Mouse (Mus musculus) liver, embryonic 14.5 days (tissue): ENCODE measurements around the gene Dchs1. TPM values are rescaled to one million over a fixed set of nuclear protein-coding genes. Genes with fewer than 3 reads are reported as not detected.

Experiments used
- ATAC-seq: fragments of 200-750 bp; cut with Nextera tagmentation; 2 replicates; pipeline ENCODE4 v1.8.0; 2017; ENCODE audit warnings: moderate number of reproducible peaks, mild to moderate bottlenecking, moderate library complexity; ENCODE audit not compliant: insufficient read depth
- DNase-seq, 3 experiments: peaks; one replicate each; pipeline ENCODE4 v3.0.0-alpha.2; 2012 to 2013; ENCODE audit warnings: low read depth in 3 of 3, low spot score in 3 of 3
- H3K27ac ChIP-seq: fragments of 300-500 bp; sonication (generic); 2 replicates; pipeline ENCODE4 v1.5.1; 2014; ENCODE audit warnings: moderate library complexity, mild to moderate bottlenecking, control low read depth, inconsistent platforms
- H3K27me3 ChIP-seq: fragments of 300-500 bp; sonication (generic); 2 replicates; pipeline ENCODE4 v1.6.1; 2014; ENCODE audit warnings: mild to moderate bottlenecking, low read length, moderate library complexity; ENCODE audit not compliant: control insufficient read depth, insufficient read depth
- H3K36me3 ChIP-seq: fragments of 300-500 bp; sonication (generic); replicated peaks from 2 replicates; pipeline ENCODE4 v1.6.1; 2014; ENCODE audit warnings: low read depth; ENCODE audit not compliant: control insufficient read depth, insufficient read depth
- H3K4me1 ChIP-seq, 2 experiments: fragments of 200-500 bp in 1 of 2; fragments of 300-500 bp in 1 of 2; sonication (generic) in 1 of 2; replicated peaks; 2 replicates each; pipeline ENCODE4 v1.6.1; 2012 to 2014; ENCODE audit warnings: antibody characterized with exemption in 1 of 2, inconsistent platforms in 1 of 2, low read length in 1 of 2; ENCODE audit not compliant: control insufficient read depth in 2 of 2, insufficient read depth in 2 of 2
- H3K4me2 ChIP-seq: fragments of 300-500 bp; sonication (generic); 2 replicates; pipeline ENCODE4 v1.6.1; 2014; ENCODE audit warnings: low read depth, mild to moderate bottlenecking, control low read depth, moderate library complexity
- H3K4me3 ChIP-seq, 2 experiments: fragments of 200-500 bp in 1 of 2; fragments of 300-500 bp in 1 of 2; sonication (generic) in 1 of 2; 2 replicates each; pipeline ENCODE4 v1.5.1; 2012 to 2014; ENCODE audit warnings: low read depth in 2 of 2, low read length in 2 of 2, mild to moderate bottlenecking in 2 of 2, control low read depth in 1 of 2, inconsistent platforms in 1 of 2, moderate library complexity in 1 of 2; ENCODE audit not compliant: insufficient read depth in 1 of 2
- H3K9ac ChIP-seq: fragments of 300-500 bp; sonication (generic); replicated peaks from 2 replicates; pipeline ENCODE4 v1.6.1; 2014; ENCODE audit warnings: mild to moderate bottlenecking, control low read depth, moderate library complexity
- H3K9me3 ChIP-seq: fragments of 300-500 bp; sonication (generic); 2 replicates; pipeline ENCODE4 v1.6.1; 2016; ENCODE audit warnings: low read length, mixed read lengths; ENCODE audit not compliant: control insufficient read depth
- CTCF ChIP-seq: IDR thresholded peaks from 2 replicates; pipeline ENCODE4 v1.5.1; 2016; ENCODE audit warnings: antibody characterized with exemption, low read depth, control low read depth
- EP300 ChIP-seq: IDR thresholded peaks from 2 replicates; pipeline ENCODE4 v1.6.1; 2016; ENCODE audit warnings: antibody characterized with exemption, low read depth
- WGBS: fragments of 180-500 bp; shearing (Covaris S2); extraction: QIAGEN DNeasy Blood & Tissue Kit; methylation state at CpG from one replicate; pipeline ENCODE4 v1.1.7; 2014; ENCODE audit not compliant: insufficient replicate concordance; 5-methylcytosine and 5-hydroxymethylcytosine counted together
- polyA plus RNA-seq, 2 experiments: library from polyadenylated mRNA; depleted of rRNA in 1 of 2; stranded (reverse) in 1 of 2; unstranded in 1 of 2; fragments of >200 nt; fragmentation: Nextera tagmentation in 1 of 2; extraction: Ambion mirVana in 1 of 2; gene quantifications; 2 replicates each; pipeline versions ENCODE4 v1.2.1 to v1.2.3; 2012 to 2014

Dchs1 gene
- polyA plus RNA-seq, 2 experiments: 0.57 to 0.62 TPM

GRCm38 (mm10) chr7:105777797-105778552, 9.5 kb downstream of the Dchs1 start:
- H3K4me2 ChIP-seq: 0 out of 2 replicates have a peak overlapping the region, but pooled peaks have one; percentile 6
- no peaks in the 10 kb centered on the region; a peak in 1 of 4 replicates for H3K4me1 ChIP-seq
- H3K4me3 ChIP-seq: no peak overlapping the region
- H3K27ac ChIP-seq: no peak overlapping the region
- no peak for DNase-seq
- TF ChIP-seq EP300 (no peak), CTCF (no peak)
- no peaks in the 10 kb centered on the region for H3K27me3 ChIP-seq
- WGBS: 31% methylated on average over 13 of the region's 13 CpGs
- peak; percentile 21; the same call in 1 of the 2 replicates for ATAC-seq
- no peaks in the 10 kb centered on the region for H3K9me3 ChIP-seq
- H3K36me3 ChIP-seq: no peaks in the 10 kb centered on the region
- H3K9ac ChIP-seq: no peak overlapping the region

GRCm38 (mm10) chr7:105777316-105777715, 10.1 kb downstream of the Dchs1 start:
- no peak overlapping the region for H3K9ac ChIP-seq
- H3K27ac ChIP-seq: no peak overlapping the region
- DNase-seq: no peak
- H3K27me3 ChIP-seq: no peaks in the 10 kb centered on the region
- 54% methylated on average over 1 of the region's 1 CpGs for WGBS
- no peak for ATAC-seq
- no peak overlapping the region for H3K4me3 ChIP-seq
- H3K9me3 ChIP-seq: no peaks in the 10 kb centered on the region
- TF ChIP-seq EP300: no peak
- TF ChIP-seq CTCF: no peak
- H3K36me3 ChIP-seq: no peaks in the 10 kb centered on the region
- no peaks in the 10 kb centered on the region; a peak in 1 of 4 replicates for H3K4me1 ChIP-seq
- H3K4me2 ChIP-seq: no peak overlapping the region

- H3K9ac ChIP-seq: no peak overlapping the region
- H3K9me3 ChIP-seq: no peaks in the 10 kb centered on the region
- 57% methylated on average over 2 of the region's 2 CpGs for WGBS
- no peaks in the 10 kb centered on the region; a peak in 1 of 4 replicates for H3K4me1 ChIP-seq
- H3K27me3 ChIP-seq: no peaks in the 10 kb centered on the region
- H3K4me2 ChIP-seq: no peak overlapping the region
- DNase-seq (no peak), ATAC-seq (no peak)
- TF ChIP-seq EP300 (no peak), CTCF (no peak)
- H3K36me3 ChIP-seq: no peaks in the 10 kb centered on the region
- H3K4me3 ChIP-seq: no peak overlapping the region
- H3K27ac ChIP-seq: no peak overlapping the region
These were observed 11.4 kb downstream of the Dchs1 start for GRCm38 (mm10) chr7:105776026-105776425.

GRCm38 (mm10) chr7:105774661-105775060, 12.8 kb downstream of the Dchs1 start:
- H3K4me1 ChIP-seq: no peaks in the 10 kb centered on the region; a peak in 1 of 4 replicates
- no peak for DNase-seq
- H3K9ac ChIP-seq: no peak overlapping the region
- no peak overlapping the region for H3K4me2 ChIP-seq
- H3K36me3 ChIP-seq: no peaks in the 10 kb centered on the region
- no peak for ATAC-seq
- no peak for TF ChIP-seq CTCF
- TF ChIP-seq EP300: no peak
- no peaks in the 10 kb centered on the region for H3K9me3 ChIP-seq
- 59% methylated on average over 8 of the region's 8 CpGs for WGBS
- no peak overlapping the region for H3K4me3 ChIP-seq
- no peaks in the 10 kb centered on the region for H3K27me3 ChIP-seq
- no peak overlapping the region for H3K27ac ChIP-seq

- TF ChIP-seq CTCF (no peak), EP300 (no peak)
- no peak for ATAC-seq
- Histone ChIP-seq H3K36me3 (no peaks in the 10 kb centered on the region), H3K4me1 (no peaks in the 10 kb centered on the region; a peak in 1 of 4 replicates), H3K27me3 (no peaks in the 10 kb centered on the region), H3K4me3 (no peak overlapping the region), H3K9me3 (no peaks in the 10 kb centered on the region), H3K4me2 (no peak overlapping the region), H3K27ac (no peak overlapping the region), H3K9ac (no peak overlapping the region)
- no peak for DNase-seq
- WGBS: 62% methylated on average over 5 of the region's 5 CpGs
These were observed 14.4 kb downstream of the Dchs1 start for GRCm38 (mm10) chr7:105773041-105773440.
